Mouse (Mus musculus): ENCODE data around the gene Ipo11. TPM values are rescaled to one million over a fixed set of nuclear protein-coding genes. Genes with fewer than 3 reads are reported as not detected.

Gene Ipo11
- polyA plus RNA-seq, 1 experiment: 13.6 TPM

DNA sequence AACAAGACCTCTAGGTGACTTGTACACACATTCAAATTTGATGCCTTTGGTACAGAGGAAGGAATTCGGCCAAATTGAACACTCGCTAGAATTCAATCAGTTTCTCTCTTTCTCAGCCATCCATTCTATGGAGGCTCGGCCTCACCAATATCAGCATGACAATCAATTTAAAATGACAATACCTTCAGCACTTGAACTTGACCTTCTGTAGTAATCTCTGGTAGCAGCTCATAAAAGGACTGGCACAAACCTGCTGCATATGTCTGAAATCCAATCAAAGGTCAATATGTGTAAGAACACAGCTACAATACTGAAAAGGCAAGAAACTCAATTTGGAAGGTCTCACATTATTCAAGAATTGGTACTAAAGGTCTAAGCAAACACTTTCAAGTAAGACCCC is 80.2 kb downstream of the Ipo11 start:
- Histone ChIP-seq H3K4me1 (ENCODE audit: control insufficient read depth, insufficient read depth, low read length) (no peaks in the 10 kb centered on the region), H3K4me3 (replicated peaks; ENCODE audit: extremely low read depth, low read depth, low read length) (no peak overlapping the region)
- 92% methylated on average over 3 of the region's 3 CpGs for WGBS
- TF ChIP-seq POLR2A (IDR thresholded peaks at IDR 0.05; ENCODE audit: borderline replicate concordance, extremely low read depth, low read depth, low read length): no peak
- TF ChIP-seq CTCF (IDR thresholded peaks at IDR 0.05; ENCODE audit: insufficient read depth, low read length): no peak
- no peak for DNase-seq

DNA sequence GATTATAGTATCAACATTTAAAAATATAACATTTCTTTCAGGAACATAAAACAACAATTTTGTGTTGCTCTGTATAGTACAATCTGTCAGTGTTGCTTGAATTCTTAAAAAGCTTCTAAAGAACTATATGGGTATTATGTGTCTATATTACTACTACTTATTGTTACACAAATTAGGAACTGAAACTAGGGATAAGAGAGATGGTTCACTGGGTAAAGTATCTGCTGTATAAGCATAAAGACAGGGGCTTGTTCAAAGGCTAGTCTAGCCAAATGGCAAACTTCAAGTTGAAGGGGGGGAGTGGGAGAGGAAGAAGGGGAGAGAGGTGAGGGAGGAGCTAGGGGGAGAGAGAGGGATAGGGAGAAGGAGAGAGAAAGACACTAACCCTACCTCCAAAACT is 89.2 kb downstream of the Ipo11 start:
- no peaks in the 10 kb centered on the region for H3K4me1 ChIP-seq (ENCODE audit: control insufficient read depth, insufficient read depth, low read length)
- TF ChIP-seq CTCF (IDR thresholded peaks at IDR 0.05; ENCODE audit: insufficient read depth, low read length): no peak
- TF ChIP-seq POLR2A (IDR thresholded peaks at IDR 0.05; ENCODE audit: borderline replicate concordance, extremely low read depth, low read depth, low read length): no peak
- no peak overlapping the region for H3K4me3 ChIP-seq (replicated peaks; ENCODE audit: extremely low read depth, low read depth, low read length)
- no peak for DNase-seq

DNA sequence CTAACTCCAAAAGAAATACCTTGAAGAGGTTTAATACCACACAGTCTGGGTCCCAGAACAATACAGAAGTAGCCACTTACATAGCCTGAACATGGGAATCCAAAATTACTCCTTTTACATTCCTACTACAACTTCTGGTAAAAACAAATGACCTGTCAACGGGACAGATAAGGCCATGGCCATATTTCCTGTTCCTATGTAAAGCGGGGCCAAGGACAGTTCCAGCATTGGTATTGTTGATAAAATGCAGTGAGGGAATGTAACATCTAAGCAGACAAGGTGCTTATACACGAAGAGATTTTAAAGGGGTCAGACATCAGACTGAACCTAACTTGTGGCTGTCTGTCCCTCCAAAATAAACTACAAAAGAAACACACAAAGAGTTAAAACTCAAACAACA is 91.8 kb downstream of the Ipo11 start:
- 41% methylated on average over 3 of the region's 3 CpGs for WGBS
- no peak for TF ChIP-seq POLR2A (IDR thresholded peaks at IDR 0.05; ENCODE audit: borderline replicate concordance, extremely low read depth, low read depth, low read length)
- no peak for TF ChIP-seq CTCF (IDR thresholded peaks at IDR 0.05; ENCODE audit: insufficient read depth, low read length)
- H3K4me1 ChIP-seq (ENCODE audit: control insufficient read depth, insufficient read depth, low read length): no peaks in the 10 kb centered on the region

DNA sequence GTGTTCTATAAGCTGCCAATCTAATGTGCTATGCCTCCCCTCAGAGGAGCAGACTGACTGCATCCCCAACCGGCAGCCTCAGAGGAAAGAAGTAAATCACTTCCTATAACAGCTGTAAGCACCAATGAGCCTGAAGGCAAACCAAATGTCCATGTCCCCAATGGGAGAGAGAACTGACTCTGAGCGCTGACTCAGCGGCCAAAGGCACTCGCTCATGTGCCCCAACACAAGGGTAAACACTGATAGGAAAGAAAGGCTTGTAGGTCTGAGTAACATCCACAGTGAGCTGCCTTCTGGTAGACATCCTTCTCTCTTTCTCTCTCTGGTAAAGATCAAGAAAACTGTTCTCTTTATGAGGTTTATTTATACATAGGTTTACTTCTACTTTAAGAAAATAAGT is 94.2 kb downstream of the Ipo11 start:
- DNase-seq: no peak

More for the DNA sequence above, 91.8 kb downstream of the Ipo11 start:
- H3K4me3 ChIP-seq (replicated peaks; ENCODE audit: extremely low read depth, low read depth, low read length): no peak overlapping the region
- DNase-seq: no peak

DNA sequence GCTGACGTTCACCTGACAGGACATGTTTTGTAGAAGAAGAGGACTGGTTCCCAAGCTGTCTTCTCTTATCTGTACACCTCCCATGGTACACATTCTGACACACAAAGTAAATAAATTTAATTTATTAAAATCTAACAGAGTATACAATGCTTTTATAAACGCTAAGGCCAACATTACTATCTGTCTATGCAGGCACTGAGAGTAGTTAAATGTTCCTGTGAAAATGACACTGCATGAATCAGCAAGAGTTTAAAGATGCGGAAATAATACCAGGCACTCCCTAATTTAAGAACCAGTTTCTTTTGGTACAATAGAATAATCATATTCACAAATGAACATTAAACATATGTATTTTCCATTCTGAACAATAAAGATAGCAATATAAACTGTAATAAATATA is 98.0 kb downstream of the Ipo11 start:
- no peak for DNase-seq
- WGBS: 71% methylated on average over 3 of the region's 3 CpGs
- H3K4me3 ChIP-seq (replicated peaks; ENCODE audit: extremely low read depth, low read depth, low read length): no peak overlapping the region
- TF ChIP-seq POLR2A (IDR thresholded peaks at IDR 0.05; ENCODE audit: borderline replicate concordance, extremely low read depth, low read depth, low read length) (no peak), CTCF (IDR thresholded peaks at IDR 0.05; ENCODE audit: insufficient read depth, low read length) (no peak)
- no peaks in the 10 kb centered on the region for H3K4me1 ChIP-seq (ENCODE audit: control insufficient read depth, insufficient read depth, low read length)

More for the DNA sequence above, 94.2 kb downstream of the Ipo11 start:
- no peaks in the 10 kb centered on the region for H3K4me1 ChIP-seq (ENCODE audit: control insufficient read depth, insufficient read depth, low read length)
- no peak overlapping the region for H3K4me3 ChIP-seq (replicated peaks; ENCODE audit: extremely low read depth, low read depth, low read length)
- 78% methylated on average over 4 of the region's 4 CpGs for WGBS
- TF ChIP-seq CTCF (IDR thresholded peaks at IDR 0.05; ENCODE audit: insufficient read depth, low read length): no peak
- TF ChIP-seq POLR2A (IDR thresholded peaks at IDR 0.05; ENCODE audit: borderline replicate concordance, extremely low read depth, low read depth, low read length): no peak

DNA sequence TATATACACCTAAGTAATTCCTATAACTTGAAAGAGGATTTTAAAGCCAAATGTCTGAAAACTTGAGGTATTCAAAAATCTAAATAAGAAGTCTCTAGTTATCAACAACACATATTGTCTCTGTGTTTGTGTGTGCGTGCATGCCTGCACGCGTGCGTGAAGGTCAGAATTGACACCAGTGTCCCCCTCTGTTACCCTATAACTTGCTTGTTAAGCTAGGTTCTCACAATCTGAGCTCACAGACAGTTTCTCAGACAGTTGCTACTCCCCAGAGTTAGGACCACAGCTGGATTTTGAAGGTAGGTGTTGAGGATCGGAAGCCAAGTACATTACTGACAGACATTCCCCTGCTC is 100.3 kb downstream of the Ipo11 start:
- TF ChIP-seq POLR2A (IDR thresholded peaks at IDR 0.05; ENCODE audit: borderline replicate concordance, extremely low read depth, low read depth, low read length) (no peak), CTCF (IDR thresholded peaks at IDR 0.05; ENCODE audit: insufficient read depth, low read length) (no peak)
- no peak for DNase-seq
- 52% methylated on average over 5 of the region's 5 CpGs for WGBS
- Histone ChIP-seq H3K4me3 (replicated peaks; ENCODE audit: extremely low read depth, low read depth, low read length) (no peak overlapping the region), H3K4me1 (ENCODE audit: control insufficient read depth, insufficient read depth, low read length) (no peaks in the 10 kb centered on the region)

DNA sequence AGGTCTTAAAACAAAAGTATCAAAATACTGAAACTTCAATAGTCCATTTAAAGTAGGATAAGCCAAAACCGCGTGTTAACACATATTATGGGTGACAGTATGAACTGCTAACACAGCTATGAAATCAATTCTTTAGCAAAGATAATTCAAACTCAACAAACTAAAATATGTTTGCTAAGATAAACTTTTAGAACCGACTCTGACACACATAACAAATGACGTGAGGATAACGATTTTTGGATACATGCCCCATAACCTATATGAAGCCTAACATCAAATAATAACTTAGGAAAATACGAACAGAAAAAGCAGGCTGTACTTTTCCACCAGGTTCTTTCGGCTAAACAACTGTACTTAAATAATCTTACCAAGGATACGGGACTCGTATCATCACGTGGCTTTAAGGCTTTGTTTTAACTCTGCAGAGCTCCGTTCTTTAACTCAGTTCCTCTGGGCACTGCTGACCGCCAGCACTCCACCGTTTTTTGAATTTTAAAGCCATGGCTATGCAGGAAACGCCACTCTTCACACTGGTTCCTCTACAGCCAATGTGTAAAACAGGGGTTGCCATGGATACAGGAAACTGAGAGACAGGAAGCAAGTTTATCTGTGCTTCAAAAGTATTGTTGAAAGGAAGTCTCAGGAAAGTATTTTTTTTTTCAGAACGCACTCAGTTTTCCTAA is 100.8 kb downstream of the Ipo11 start:
- DNase-seq: peak; percentile 17
- no peaks in the 10 kb centered on the region for H3K4me1 ChIP-seq (ENCODE audit: control insufficient read depth, insufficient read depth, low read length)
- peak overlapping the region; percentile 52 for H3K4me3 ChIP-seq (replicated peaks; ENCODE audit: extremely low read depth, low read depth, low read length)
- TF ChIP-seq POLR2A (IDR thresholded peaks at IDR 0.05; ENCODE audit: borderline replicate concordance, extremely low read depth, low read depth, low read length) (no peak), CTCF (IDR thresholded peaks at IDR 0.05; ENCODE audit: insufficient read depth, low read length) (no peak)
- WGBS: 22% methylated on average over 15 of the region's 15 CpGs

DNA sequence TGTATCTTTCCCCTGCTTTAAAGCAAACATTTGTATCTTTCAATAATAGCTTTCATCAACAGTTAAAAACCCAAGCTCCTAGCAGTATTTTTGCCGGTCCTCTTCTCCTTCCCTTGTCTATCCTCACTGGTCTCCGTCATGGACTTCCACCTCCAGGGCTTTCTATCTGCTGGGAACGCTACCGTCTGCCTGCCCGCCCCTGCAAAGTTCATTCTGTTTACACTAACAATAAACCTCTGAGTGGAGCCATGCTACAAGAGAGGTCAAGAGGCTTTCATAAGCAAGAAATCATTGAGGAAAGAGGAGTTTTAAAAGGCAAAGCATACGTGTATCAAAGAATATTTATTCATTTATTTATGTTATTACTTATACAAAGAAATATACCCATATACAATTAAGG is 106.7 kb downstream of the Ipo11 start:
- H3K4me1 ChIP-seq (ENCODE audit: control insufficient read depth, insufficient read depth, low read length): peaks cover 3% of the 10 kb centered on the region; the same call in 1 of the 2 replicates
- no peak overlapping the region for H3K4me3 ChIP-seq (replicated peaks; ENCODE audit: extremely low read depth, low read depth, low read length)
- WGBS: 18% methylated on average over 6 of the region's 6 CpGs
- DNase-seq: no peak
- no peak for TF ChIP-seq POLR2A (IDR thresholded peaks at IDR 0.05; ENCODE audit: borderline replicate concordance, extremely low read depth, low read depth, low read length)
- TF ChIP-seq CTCF (IDR thresholded peaks at IDR 0.05; ENCODE audit: insufficient read depth, low read length): no peak

DNA sequence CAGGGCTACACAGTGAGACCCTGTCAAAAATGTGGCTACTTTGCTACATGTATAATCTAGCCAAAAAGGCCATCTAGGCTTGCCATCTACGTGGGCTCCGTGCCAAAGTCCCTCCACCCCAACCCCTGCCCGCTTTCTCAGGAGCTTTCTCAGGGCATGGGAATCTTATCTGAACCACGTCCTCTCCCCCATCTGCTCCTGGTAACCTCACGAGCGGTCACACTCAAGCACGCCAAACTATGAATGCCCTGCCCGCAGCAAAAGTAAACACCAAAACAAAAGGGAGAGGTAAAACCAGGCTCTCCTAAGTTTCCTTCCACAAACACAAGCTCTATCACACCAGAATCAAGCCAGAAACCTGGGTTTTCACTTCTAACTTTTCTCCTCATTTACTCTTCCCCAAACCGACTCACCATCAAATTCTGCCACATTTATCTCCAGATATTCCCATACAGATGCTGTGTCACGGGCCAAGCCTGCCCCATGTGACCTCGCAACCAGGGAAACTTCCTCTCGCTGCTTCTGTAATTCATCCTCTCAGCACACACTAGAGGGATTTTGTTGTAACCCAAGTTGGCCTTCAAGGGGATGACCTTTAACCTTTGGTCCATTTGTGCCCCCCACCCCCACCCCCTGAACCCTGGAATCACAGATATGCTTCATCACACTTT is 107.3 kb downstream of the Ipo11 start:
- Histone ChIP-seq H3K4me1 (ENCODE audit: control insufficient read depth, insufficient read depth, low read length) (peaks cover 3% of the 10 kb centered on the region; the same call in 1 of the 2 replicates), H3K4me3 (replicated peaks; ENCODE audit: extremely low read depth, low read depth, low read length) (no peak overlapping the region)
- TF ChIP-seq CTCF (IDR thresholded peaks at IDR 0.05; ENCODE audit: insufficient read depth, low read length) (no peak), POLR2A (IDR thresholded peaks at IDR 0.05; ENCODE audit: borderline replicate concordance, extremely low read depth, low read depth, low read length) (no peak)
- DNase-seq: no peak
- WGBS: 48% methylated on average over 12 of the region's 12 CpGs

DNA sequence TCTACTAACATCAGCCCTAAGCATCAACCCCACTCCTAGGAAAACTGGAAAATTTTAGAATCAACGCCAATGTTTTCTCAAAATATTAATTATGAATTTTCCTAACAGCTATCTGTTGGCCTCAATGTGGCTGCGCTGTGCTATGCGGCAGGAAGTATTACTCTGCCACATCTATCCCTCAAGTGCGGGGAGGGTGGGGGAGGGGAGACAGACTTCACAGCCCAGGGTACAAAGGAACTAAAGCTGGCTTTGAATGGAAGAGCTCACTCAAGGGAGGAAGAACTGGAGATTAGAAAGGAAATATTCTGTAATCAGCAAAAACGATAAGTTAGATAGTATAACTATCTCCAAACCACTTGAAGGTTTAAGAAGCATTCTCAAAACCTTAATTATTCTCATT is 111.1 kb downstream of the Ipo11 start:
- Histone ChIP-seq H3K4me1 (ENCODE audit: control insufficient read depth, insufficient read depth, low read length) (peaks cover 3% of the 10 kb centered on the region; the same call in 1 of the 2 replicates), H3K4me3 (replicated peaks; ENCODE audit: extremely low read depth, low read depth, low read length) (no peak overlapping the region)
- TF ChIP-seq POLR2A (IDR thresholded peaks at IDR 0.05; ENCODE audit: borderline replicate concordance, extremely low read depth, low read depth, low read length) (no peak), CTCF (IDR thresholded peaks at IDR 0.05; ENCODE audit: insufficient read depth, low read length) (no peak)
- DNase-seq: no peak
- 54% methylated on average over 5 of the region's 5 CpGs for WGBS
